Mouse (Mus musculus) adrenal gland, adult (tissue): ENCODE measurements around the gene Hoxa2.

Source experiments
- DNase-seq, 2 experiments: peaks; one replicate each; pipeline ENCODE4 v3.0.0; 2022 to 2023; ENCODE audit warnings: low spot score in 1 of 2; ENCODE audit not compliant: inconsistent age in 2 of 2

The Hoxa2 gene

GRCm38 (mm10) chr6:52151571-52151970 is 13.1 kb downstream of the Hoxa2 start:
- no peak for DNase-seq

GRCm38 (mm10) chr6:52150401-52150966 is 14.1 kb downstream of the Hoxa2 start:
- no peak for DNase-seq

GRCm38 (mm10) chr6:52139115-52139514 is 25.5 kb downstream of the Hoxa2 start:
- no peak for DNase-seq

- DNase-seq: no peak
Measured at GRCm38 (mm10) chr6:52138576-52138975, 26.1 kb downstream of the Hoxa2 start.

GRCm38 (mm10) chr6:52137841-52138535 is 26.6 kb downstream of the Hoxa2 start:
- no peak for DNase-seq

- no peak for DNase-seq
Measured at GRCm38 (mm10) chr6:52123673-52124072, 41.0 kb downstream of the Hoxa2 start.

GRCm38 (mm10) chr6:52121173-52121572 is 43.5 kb downstream of the Hoxa2 start:
- DNase-seq: no peak

- DNase-seq: no peak
Measured at GRCm38 (mm10) chr6:52118903-52119635, 45.6 kb downstream of the Hoxa2 start.

GRCm38 (mm10) chr6:52115899-52116298 is 48.7 kb downstream of the Hoxa2 start:
- DNase-seq: no peak
